Mouse (Mus musculus): ENCODE measurements around the gene Fgf15. TPM values are rescaled to one million over a fixed set of nuclear protein-coding genes. Genes with fewer than 3 reads are reported as not detected.

Fgf15 gene
- polyA plus RNA-seq, 1 experiment from 2014 or later = 19.7 TPM

DNA sequence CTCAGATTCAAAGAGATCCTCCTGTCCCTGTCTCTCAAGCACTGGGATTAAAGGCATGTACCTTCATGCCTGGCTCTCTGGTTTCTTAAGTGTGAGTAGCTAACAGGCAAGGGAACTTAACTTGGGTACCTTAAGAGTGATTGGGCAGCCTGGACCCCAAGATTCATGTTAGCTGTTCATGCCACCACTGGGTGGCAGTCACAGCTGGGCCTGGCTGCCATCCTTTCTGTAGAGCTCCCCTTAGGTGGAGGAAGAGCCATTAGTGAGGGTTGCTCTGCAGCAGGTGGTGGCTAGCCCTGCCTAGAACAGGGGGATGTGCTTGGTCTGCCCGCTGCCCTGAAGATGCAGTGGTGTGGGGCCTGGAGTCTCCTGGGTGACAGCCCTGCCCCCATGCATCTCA lies 22.5 kb downstream of the Fgf15 start:
- WGBS = 73% methylated on average over 1 of the region's 1 CpGs
- H3K4me1 ChIP-seq = peaks cover 14% of the 10 kb centered on the region
- DNase-seq (ENCODE audit: low spot score) = no peak
- H3K4me3 ChIP-seq = no peak overlapping the region
- no peak overlapping the region for H3K27ac ChIP-seq (replicated peaks)
- H3K9me3 ChIP-seq = no peaks in the 10 kb centered on the region
- peaks cover 50% of the 10 kb centered on the region for H3K36me3 ChIP-seq (replicated peaks)
- no peaks in the 10 kb centered on the region for H3K27me3 ChIP-seq (replicated peaks; ENCODE audit: low read depth, poor library complexity, severe bottlenecking)

DNA sequence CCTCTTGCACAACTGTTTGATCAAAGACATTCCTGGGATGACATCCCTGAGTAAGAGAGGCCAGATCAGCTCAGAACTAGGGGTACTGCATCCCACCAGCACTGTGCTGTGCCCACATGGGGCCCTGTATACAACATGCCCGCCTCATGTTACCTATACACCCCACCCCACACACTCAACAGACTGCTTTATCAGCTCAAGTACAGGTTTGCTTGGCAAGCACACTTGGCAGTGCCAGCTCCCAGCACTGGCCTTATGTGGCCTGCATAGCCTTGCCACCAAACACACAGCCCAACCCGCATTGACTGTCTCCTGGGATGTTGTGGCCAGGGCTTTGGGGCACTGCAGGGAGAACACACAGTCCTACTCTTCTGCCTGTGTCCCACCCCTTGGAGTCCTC lies 31.3 kb downstream of the Fgf15 start:
- H3K4me1 ChIP-seq = peaks cover 13% of the 10 kb centered on the region
- peak overlapping the region; percentile 24; the same call in 1 of the 2 replicates for H3K27ac ChIP-seq (replicated peaks)
- 85% methylated on average over 2 of the region's 2 CpGs for WGBS
- no peak for DNase-seq (ENCODE audit: low spot score)
- no peaks in the 10 kb centered on the region for H3K9me3 ChIP-seq
- peaks cover 57% of the 10 kb centered on the region for H3K36me3 ChIP-seq (replicated peaks)
- no peak overlapping the region for H3K4me3 ChIP-seq
- no peaks in the 10 kb centered on the region for H3K27me3 ChIP-seq (replicated peaks; ENCODE audit: low read depth, poor library complexity, severe bottlenecking)

DNA sequence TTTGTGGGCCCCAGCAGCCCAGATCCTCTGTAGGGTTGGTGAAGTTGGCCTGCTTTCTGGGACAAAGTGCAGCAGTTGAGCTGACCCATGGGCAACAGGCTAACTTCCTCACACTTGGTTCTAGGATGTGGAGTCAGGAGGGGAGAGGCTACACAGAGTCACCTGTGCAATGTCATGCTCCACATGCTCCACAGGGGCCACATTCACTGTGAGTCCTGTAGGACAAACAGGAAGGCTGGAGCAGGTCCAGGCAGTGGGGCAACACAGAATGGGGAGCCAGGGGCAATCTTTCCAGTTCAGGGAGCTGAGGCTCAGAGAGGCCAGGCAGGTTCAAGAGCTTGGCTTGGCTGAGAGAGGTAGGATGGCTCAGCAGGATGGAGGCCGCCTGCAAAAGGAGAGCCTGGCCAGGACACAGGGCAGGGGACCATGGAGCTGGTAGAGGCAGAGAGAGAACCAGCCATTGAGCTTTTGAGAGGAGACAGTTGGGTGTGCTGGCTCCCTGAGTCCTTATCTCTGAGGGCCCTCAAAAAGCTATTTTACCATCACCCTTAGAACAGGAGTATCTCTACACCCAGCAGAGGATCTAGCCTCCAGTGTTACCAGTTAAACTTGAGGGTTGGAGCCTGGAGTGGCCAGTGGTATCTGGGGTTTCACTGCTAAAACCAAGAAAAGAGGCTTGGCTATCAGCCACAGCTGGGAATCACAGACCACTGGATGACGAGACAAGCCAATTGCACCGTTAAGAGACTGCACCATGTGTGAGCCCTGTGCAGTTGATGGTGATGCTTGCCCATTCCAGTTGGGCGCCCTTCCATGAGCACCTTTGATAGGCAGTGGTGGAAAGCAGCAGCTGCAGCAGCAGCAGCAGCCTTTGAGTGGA lies 31.9 kb downstream of the Fgf15 start:
- Histone ChIP-seq H3K4me3 (no peak overlapping the region), H3K9me3 (no peaks in the 10 kb centered on the region), H3K27me3 (replicated peaks; ENCODE audit: low read depth, poor library complexity, severe bottlenecking) (no peaks in the 10 kb centered on the region), H3K27ac (replicated peaks) (0 out of 2 replicates have a peak overlapping the region, but pooled peaks have one; percentile 14), H3K36me3 (replicated peaks) (peaks cover 62% of the 10 kb centered on the region), H3K4me1 (peaks cover 20% of the 10 kb centered on the region)
- no peak for DNase-seq (ENCODE audit: low spot score)
- WGBS = 80% methylated on average over 4 of the region's 4 CpGs

GRCm38 (mm10) chr7:144928889-144929210 lies 32.5 kb downstream of the Fgf15 start:
- Histone ChIP-seq H3K4me1 (peaks cover 20% of the 10 kb centered on the region), H3K4me3 (no peak overlapping the region), H3K27me3 (replicated peaks; ENCODE audit: low read depth, poor library complexity, severe bottlenecking) (no peaks in the 10 kb centered on the region), H3K36me3 (replicated peaks) (peaks cover 66% of the 10 kb centered on the region), H3K27ac (replicated peaks) (0 out of 2 replicates have a peak overlapping the region, but pooled peaks have one; percentile 14), H3K9me3 (no peaks in the 10 kb centered on the region)
- DNase-seq (ENCODE audit: low spot score) = no peak
- 80% methylated on average over 6 of the region's 6 CpGs for WGBS

DNA sequence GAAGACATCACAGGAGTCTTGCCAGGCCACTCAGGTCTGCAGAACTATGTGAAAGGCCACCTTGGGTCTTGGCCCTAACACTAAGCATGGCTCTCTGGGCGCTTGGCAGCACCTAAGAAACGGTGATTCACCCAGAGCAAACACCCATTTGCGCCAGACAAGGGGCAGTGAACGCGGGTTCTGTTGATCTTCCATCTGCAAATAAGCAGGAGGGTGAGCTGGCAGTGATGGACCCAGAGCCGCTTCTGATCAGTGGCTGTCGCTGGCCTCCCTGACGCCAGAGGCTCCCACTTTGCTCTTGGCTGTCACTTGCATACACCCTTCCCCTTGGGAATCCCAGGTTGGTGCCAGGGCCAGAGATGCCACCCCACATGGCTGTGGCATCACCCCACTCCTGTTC lies 33.2 kb downstream of the Fgf15 start:
- Histone ChIP-seq H3K9me3 (no peaks in the 10 kb centered on the region), H3K4me3 (no peak overlapping the region), H3K4me1 (peaks cover 20% of the 10 kb centered on the region), H3K27ac (replicated peaks) (no peak overlapping the region), H3K27me3 (replicated peaks; ENCODE audit: low read depth, poor library complexity, severe bottlenecking) (no peaks in the 10 kb centered on the region), H3K36me3 (replicated peaks) (peaks cover 67% of the 10 kb centered on the region)
- 83% methylated on average over 8 of the region's 8 CpGs for WGBS
- no peak for DNase-seq (ENCODE audit: low spot score)

DNA sequence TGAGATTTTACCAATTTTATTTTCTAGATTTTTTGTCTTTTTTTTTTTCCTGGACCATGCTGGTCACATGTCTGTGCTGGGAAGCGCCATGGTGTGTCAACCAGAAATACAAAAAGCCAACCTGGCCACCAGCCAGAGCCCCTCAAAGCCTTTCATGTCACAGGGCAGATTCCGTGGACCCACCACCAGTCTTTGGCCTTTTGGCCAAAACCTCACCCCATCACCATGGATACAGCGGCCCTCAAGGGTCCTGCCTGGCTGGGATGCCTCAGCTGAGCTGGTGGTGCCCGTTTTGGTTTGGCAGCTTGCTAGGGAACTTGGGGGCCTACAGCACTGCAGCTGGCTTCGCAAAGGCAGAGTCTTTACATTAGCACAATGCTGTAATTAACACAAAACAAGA lies 33.6 kb downstream of the Fgf15 start:
- Histone ChIP-seq H3K4me3 (no peak overlapping the region), H3K4me1 (peaks cover 22% of the 10 kb centered on the region), H3K27me3 (replicated peaks; ENCODE audit: low read depth, poor library complexity, severe bottlenecking) (no peaks in the 10 kb centered on the region), H3K27ac (replicated peaks) (no peak overlapping the region), H3K9me3 (no peaks in the 10 kb centered on the region), H3K36me3 (replicated peaks) (peaks cover 70% of the 10 kb centered on the region)
- WGBS = 73% methylated on average over 5 of the region's 5 CpGs
- no peak for DNase-seq (ENCODE audit: low spot score)

DNA sequence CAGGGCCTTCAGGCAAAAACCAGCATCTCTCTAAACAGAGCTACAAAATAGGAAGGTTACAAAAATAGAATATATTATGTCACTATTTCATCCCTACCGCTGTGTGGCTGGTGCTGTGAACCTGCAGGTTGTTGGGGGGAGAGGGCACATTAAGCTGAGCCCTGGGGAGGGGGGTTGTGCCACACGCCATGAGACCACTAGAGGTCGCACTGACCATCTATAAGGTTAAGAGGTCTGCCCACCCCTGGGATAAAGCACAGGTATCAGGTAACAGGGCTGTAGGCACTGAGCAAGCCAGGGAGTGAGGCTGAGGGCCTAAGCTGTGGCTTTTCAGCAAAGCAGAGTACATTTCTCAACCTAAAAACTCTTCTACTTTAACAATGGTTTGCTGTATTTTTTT lies 35.4 kb downstream of the Fgf15 start:
- DNase-seq (ENCODE audit: low spot score) = peak; percentile 77
- Histone ChIP-seq H3K27ac (replicated peaks) (no peak overlapping the region), H3K4me3 (no peak overlapping the region), H3K36me3 (replicated peaks) (peaks cover 89% of the 10 kb centered on the region), H3K9me3 (no peaks in the 10 kb centered on the region), H3K27me3 (replicated peaks; ENCODE audit: low read depth, poor library complexity, severe bottlenecking) (no peaks in the 10 kb centered on the region), H3K4me1 (peaks cover 40% of the 10 kb centered on the region)
- 20% methylated on average over 3 of the region's 3 CpGs for WGBS

- WGBS = 73% methylated on average over 18 of the region's 18 CpGs
- H3K9me3 ChIP-seq = no peaks in the 10 kb centered on the region
- H3K4me3 ChIP-seq = no peak overlapping the region
- H3K4me1 ChIP-seq = peaks cover 43% of the 10 kb centered on the region
- no peaks in the 10 kb centered on the region for H3K27me3 ChIP-seq (replicated peaks; ENCODE audit: low read depth, poor library complexity, severe bottlenecking)
- H3K27ac ChIP-seq (replicated peaks) = peak overlapping the region; percentile 66
- peaks cover 92% of the 10 kb centered on the region for H3K36me3 ChIP-seq (replicated peaks)
- no peak for DNase-seq (ENCODE audit: low spot score)
Observed at GRCm38 (mm10) chr7:144932389-144932937, 36.1 kb downstream of the Fgf15 start.

DNA sequence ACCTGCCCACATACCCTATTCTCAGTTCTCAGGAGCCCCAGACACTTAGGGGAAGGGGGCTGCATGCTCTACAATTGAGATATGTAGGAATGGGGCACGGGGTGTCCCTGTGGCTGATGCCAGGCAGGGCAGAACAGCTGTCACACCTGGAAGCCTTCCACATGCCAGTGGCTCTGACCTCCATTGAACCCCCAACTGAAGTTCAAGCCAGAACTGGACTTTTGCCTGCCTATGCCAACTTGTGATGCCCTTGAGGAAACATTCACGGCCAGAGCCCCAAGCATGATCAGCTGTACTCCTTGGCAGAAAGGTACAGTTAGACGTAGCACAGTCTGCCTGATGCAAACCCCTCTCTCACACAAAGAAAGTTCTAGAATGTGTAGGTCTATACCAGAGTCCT lies 37.0 kb downstream of the Fgf15 start:
- peaks cover 94% of the 10 kb centered on the region for H3K36me3 ChIP-seq (replicated peaks)
- H3K4me1 ChIP-seq = peaks cover 48% of the 10 kb centered on the region
- WGBS = 93% methylated on average over 3 of the region's 3 CpGs
- no peak overlapping the region for H3K27ac ChIP-seq (replicated peaks)
- H3K4me3 ChIP-seq = no peak overlapping the region
- DNase-seq (ENCODE audit: low spot score) = no peak
- H3K9me3 ChIP-seq = no peaks in the 10 kb centered on the region
- H3K27me3 ChIP-seq (replicated peaks; ENCODE audit: low read depth, poor library complexity, severe bottlenecking) = no peaks in the 10 kb centered on the region

GRCm38 (mm10) chr7:144933796-144934195 lies 37.5 kb downstream of the Fgf15 start:
- DNase-seq (ENCODE audit: low spot score) = no peak
- Histone ChIP-seq H3K4me1 (peaks cover 48% of the 10 kb centered on the region), H3K9me3 (no peaks in the 10 kb centered on the region), H3K4me3 (no peak overlapping the region), H3K27me3 (replicated peaks; ENCODE audit: low read depth, poor library complexity, severe bottlenecking) (no peaks in the 10 kb centered on the region), H3K36me3 (replicated peaks) (peaks cover 90% of the 10 kb centered on the region), H3K27ac (replicated peaks) (no peak overlapping the region)
- WGBS = 92% methylated on average over 8 of the region's 8 CpGs

DNA sequence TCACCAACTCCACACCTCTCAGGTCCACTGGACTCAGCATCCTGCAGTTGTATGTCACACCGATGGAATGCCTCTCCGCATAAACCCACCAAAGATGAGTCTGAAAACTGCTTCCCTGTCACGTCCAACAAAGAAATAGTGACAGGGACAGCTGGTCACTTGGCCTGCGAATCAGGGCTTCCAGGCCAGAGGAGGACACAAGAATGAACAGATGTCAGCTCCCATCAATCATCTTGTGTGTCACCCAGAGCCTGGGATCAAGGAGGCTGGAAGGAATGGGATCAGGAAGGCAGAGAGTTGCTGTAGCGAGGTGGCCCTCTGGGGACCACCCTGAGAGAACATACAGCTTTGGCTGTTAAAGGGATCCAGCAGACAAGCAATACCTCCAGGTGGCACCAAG lies 38.6 kb downstream of the Fgf15 start:
- Histone ChIP-seq H3K4me1 (peaks cover 49% of the 10 kb centered on the region), H3K36me3 (replicated peaks) (peaks cover 80% of the 10 kb centered on the region), H3K4me3 (no peak overlapping the region), H3K27ac (replicated peaks) (no peak overlapping the region), H3K9me3 (no peaks in the 10 kb centered on the region), H3K27me3 (replicated peaks; ENCODE audit: low read depth, poor library complexity, severe bottlenecking) (no peaks in the 10 kb centered on the region)
- DNase-seq (ENCODE audit: low spot score) = no peak
- 82% methylated on average over 5 of the region's 5 CpGs for WGBS

DNA sequence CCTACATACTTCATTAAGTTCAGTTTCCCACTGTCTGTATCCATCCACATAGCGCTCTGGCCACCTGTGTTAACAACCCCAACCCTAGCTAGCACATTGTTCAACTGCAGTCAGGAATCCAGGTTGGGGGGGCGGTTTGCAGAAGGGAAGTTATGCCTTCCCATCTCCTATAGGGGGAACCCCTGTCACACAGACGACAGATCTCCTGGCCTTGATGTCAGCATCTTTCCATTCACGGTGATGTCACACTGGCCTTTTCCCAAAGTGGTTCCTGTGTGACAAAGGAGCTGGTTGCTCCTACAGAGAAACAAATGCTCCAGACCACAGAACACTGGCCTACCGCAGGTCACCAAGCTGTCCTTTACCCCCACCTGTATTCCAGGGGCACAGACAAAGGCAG lies 39.2 kb downstream of the Fgf15 start:
- Histone ChIP-seq H3K9me3 (no peaks in the 10 kb centered on the region), H3K4me3 (no peak overlapping the region), H3K4me1 (peaks cover 56% of the 10 kb centered on the region), H3K36me3 (replicated peaks) (peaks cover 73% of the 10 kb centered on the region), H3K27ac (replicated peaks) (peak overlapping the region; percentile 40; the same call in 1 of the 2 replicates), H3K27me3 (replicated peaks; ENCODE audit: low read depth, poor library complexity, severe bottlenecking) (no peaks in the 10 kb centered on the region)
- 66% methylated on average over 5 of the region's 5 CpGs for WGBS
- DNase-seq (ENCODE audit: low spot score) = peak; percentile 51

DNA sequence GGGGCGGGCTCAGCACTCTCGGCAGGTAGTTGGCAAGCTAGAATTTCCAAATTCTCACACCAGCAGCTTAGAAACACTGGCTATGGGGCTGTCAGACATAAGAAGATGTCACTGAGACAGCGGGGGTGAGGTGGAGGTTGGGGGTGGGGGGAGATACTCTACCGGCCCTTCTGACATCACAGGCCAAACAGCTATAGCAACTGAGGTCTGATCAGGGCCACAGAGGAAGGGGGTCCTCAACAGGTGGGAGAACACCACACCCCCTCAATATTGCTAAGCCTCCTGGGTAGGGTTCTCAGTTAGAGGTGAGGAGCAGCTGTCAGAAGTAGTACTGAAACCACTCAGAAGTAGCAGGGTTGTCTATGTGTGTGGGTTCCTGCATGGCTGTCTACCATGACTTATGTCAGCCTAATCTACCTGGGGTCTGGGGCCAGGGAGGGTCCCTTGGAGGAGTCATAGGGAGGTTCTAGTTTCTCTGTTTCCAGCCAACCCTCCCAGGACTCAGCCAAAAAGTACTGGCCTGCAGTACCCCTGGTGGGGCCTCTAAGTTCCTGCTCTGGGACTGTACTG lies 40.1 kb downstream of the Fgf15 start:
- no peaks in the 10 kb centered on the region for H3K27me3 ChIP-seq (replicated peaks; ENCODE audit: low read depth, poor library complexity, severe bottlenecking)
- H3K4me1 ChIP-seq = peaks cover 64% of the 10 kb centered on the region
- DNase-seq (ENCODE audit: low spot score) = no peak
- 0 out of 2 replicates have a peak overlapping the region, but pooled peaks have one; percentile 40 for H3K27ac ChIP-seq (replicated peaks)
- WGBS = 85% methylated on average over 4 of the region's 4 CpGs
- peak overlapping the region; percentile 16; the same call in 1 of the 2 replicates for H3K4me3 ChIP-seq
- H3K36me3 ChIP-seq (replicated peaks) = peaks cover 65% of the 10 kb centered on the region
- no peaks in the 10 kb centered on the region for H3K9me3 ChIP-seq
